Mouse (Mus musculus) C2C12 (cell line): ENCODE results near the gene Gm20388.

Experiments used
- CEBPB ChIP-seq: IDR thresholded peaks from one replicate; pipeline ENCODE4 v1.6.1; 2011; ENCODE audit warnings: low read depth, mild to moderate bottlenecking, control low read depth, moderate library complexity
- CTCF ChIP-seq: IDR thresholded peaks from one replicate; pipeline ENCODE4 v1.5.1; 2011; ENCODE audit not compliant: control insufficient read depth, insufficient read depth, insufficient read length
- FOSL1 ChIP-seq: IDR thresholded peaks from one replicate; pipeline ENCODE4 v1.8.0; 2011; ENCODE audit warnings: mild to moderate bottlenecking, low read length; ENCODE audit not compliant: poor library complexity, insufficient read depth, severe bottlenecking
- MAX ChIP-seq: IDR thresholded peaks from one replicate; pipeline ENCODE4 v1.6.1; 2011; ENCODE audit warnings: mild to moderate bottlenecking, control low read depth
- MYOD1 ChIP-seq: IDR thresholded peaks from one replicate; pipeline ENCODE4 v1.6.1; 2011; ENCODE audit warnings: low read depth; ENCODE audit not compliant: control insufficient read depth, insufficient read length
- USF1 ChIP-seq: IDR thresholded peaks from one replicate; pipeline ENCODE4 v1.6.1; 2011; ENCODE audit warnings: low read depth, mild to moderate bottlenecking, control low read depth, moderate library complexity

- TF ChIP-seq CTCF (no peak), USF1 (no peak), MAX (no peak), MYOD1 (no peak), FOSL1 (no peak), CEBPB (no peak)
Observed at GRCm38 (mm10) chr8:121085561-121085960, 1174.9 kb downstream of the Gm20388 start.
